Comparison of ENCODE assay signal across 10 mouse cellular contexts in the genomic region with DNA sequence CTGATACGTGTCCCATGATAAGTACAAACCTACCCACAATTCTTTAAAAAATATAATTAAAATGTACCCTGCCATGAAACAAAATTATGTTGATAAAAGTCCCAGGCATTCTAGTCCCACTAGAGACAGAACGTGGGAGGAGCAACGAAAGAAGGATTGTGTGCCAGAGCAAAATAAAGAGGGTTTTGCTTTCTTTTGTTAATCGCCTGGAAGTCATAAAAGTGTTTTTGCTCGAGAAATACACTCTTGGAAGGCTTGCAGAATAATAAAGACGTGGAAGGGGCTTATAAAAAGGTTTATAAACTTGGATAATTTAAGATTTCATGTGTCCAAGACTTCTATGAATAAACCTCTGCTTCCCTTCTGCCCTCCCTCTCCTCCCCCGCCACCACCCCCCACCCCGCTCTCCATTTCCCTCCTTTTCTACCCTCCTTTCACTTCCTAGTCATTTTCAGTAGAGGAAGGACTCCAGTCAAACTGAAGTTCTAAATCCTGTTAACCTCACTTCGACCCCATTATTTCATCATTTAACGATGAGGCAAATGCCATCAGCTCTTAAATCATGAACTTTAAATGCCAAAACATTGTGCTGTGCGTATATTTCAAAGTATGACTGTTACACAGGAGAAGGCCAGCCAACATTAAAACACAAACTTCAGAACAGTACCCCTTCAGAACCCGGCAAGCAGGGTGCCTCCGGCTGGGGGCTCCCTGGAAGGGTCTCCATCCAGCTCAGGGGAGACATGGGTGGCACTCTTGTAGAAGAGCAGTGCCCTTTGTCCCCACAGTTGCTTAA. TPM values are rescaled to one million over a fixed set of nuclear protein-coding genes. Genes with fewer than 3 reads are reported as not detected.
DNase-seq lines count a peak whose midpoint lies in the region; ATAC-seq and TF ChIP-seq lines count a peak whose summit lies in the region.
"Had no signal": no experiment of that assay in that cellular context is flagged by ENCODE, and none has a peak within 500 bp of the region (broad histone marks: within the 10 kb centered on the region; RNA-seq: fewer than 3 reads in every experiment).

No protein-coding gene starts in this region.

- no peaks in the 10 kb centered on the region for H3K27me3 ChIP-seq in hindbrain, postnatal 0 days (ENCODE audit: insufficient read depth, low read length)
- H3K27me3 ChIP-seq in liver, postnatal 0 days (ENCODE audit: insufficient read depth, low read length), result no peaks in the 10 kb centered on the region
- H3K27me3 ChIP-seq: CH12.LX; embryonic facial prominence, embryonic 15.5 days had no signal

- no peaks in the 10 kb centered on the region for H3K36me3 ChIP-seq in hindbrain, postnatal 0 days (ENCODE audit: insufficient read depth, low read length)
- no peaks in the 10 kb centered on the region for H3K36me3 ChIP-seq in liver, postnatal 0 days (replicated peaks; ENCODE audit: insufficient read depth, low read length)
- H3K36me3 ChIP-seq: embryonic facial prominence, embryonic 15.5 days had no signal

- peak overlapping the region; percentile 17 for H3K27ac ChIP-seq in hindbrain, postnatal 0 days
- peak overlapping the region; percentile 53 for H3K27ac ChIP-seq in liver, postnatal 0 days (ENCODE audit: low read depth)
- H3K27ac ChIP-seq: embryonic facial prominence, embryonic 15.5 days had no signal

- WGBS in hindbrain, postnatal 0 days, result 70% methylated on average over 13 of the region's 13 CpGs
- WGBS in liver, postnatal 0 days (ENCODE audit: insufficient replicate concordance), result 57% methylated on average over 13 of the region's 13 CpGs

- ATAC-seq in hindbrain, postnatal 0 days, result no peak
- ATAC-seq in liver, postnatal 0 days, result peak; percentile 33; the same call in 1 of the 2 replicates

- no peak overlapping the region for H3K4me3 ChIP-seq in hindbrain, postnatal 0 days (ENCODE audit: low read length)
- H3K4me3 ChIP-seq in liver, postnatal 0 days (ENCODE audit: low read depth, low read length), result no peak overlapping the region
- H3K4me3 ChIP-seq: embryonic facial prominence, embryonic 15.5 days had no signal

- peaks cover 4% of the 10 kb centered on the region; the same call in 1 of the 2 replicates for H3K4me1 ChIP-seq in hindbrain, postnatal 0 days (ENCODE audit: insufficient read depth, low read length)
- H3K4me1 ChIP-seq in liver, postnatal 0 days (ENCODE audit: insufficient read depth), result peaks cover 20% of the 10 kb centered on the region

- no peaks in the 10 kb centered on the region for H3K9me3 ChIP-seq in hindbrain, postnatal 0 days (ENCODE audit: low read length)
- no peaks in the 10 kb centered on the region for H3K9me3 ChIP-seq in liver, postnatal 0 days (ENCODE audit: low read length)
- H3K9me3 ChIP-seq: embryonic facial prominence, embryonic 15.5 days had no signal

- TF ChIP-seq EP300 in liver, postnatal 0 days (IDR thresholded peaks at IDR 0.05; ENCODE audit: low read depth), result no peak

- TF ChIP-seq CTCF in hindbrain, postnatal 0 days (IDR thresholded peaks at IDR 0.05; ENCODE audit: low read depth), result no peak
- no peak for TF ChIP-seq CTCF in liver, postnatal 0 days (IDR thresholded peaks at IDR 0.05; ENCODE audit: low read depth)

- intact Hi-C loops in left cerebral cortex, postnatal 14 days (cut with DNase I), result no loop called here

- H3K9ac ChIP-seq in hindbrain, postnatal 0 days (replicated peaks; ENCODE audit: low read length), result no peak overlapping the region
- peak overlapping the region; percentile 16 for H3K9ac ChIP-seq in liver, postnatal 0 days (replicated peaks)
- H3K9ac ChIP-seq: embryonic facial prominence, embryonic 15.5 days had no signal

- peak; percentile 43 for DNase-seq in gastrocnemius, postnatal 10 days
- no peak for DNase-seq in gastrocnemius, postnatal 25 days
- DNase-seq in adrenal gland, postnatal 10 days, result peak; percentile 50
- no peak for DNase-seq in hindbrain, postnatal 0 days (ENCODE audit: low spot score)
- DNase-seq in liver, postnatal 0 days, result no peak
- DNase-seq in left cerebral cortex, postnatal 14 days (ENCODE audit: low spot score in 2 of 2), result no peak
- no peak for DNase-seq in right cerebral cortex, postnatal 14 days
- DNase-seq in cerebellum, postnatal 25 days, result no peak

- no peak overlapping the region for H3K4me2 ChIP-seq in hindbrain, postnatal 0 days (ENCODE audit: low read depth, low read length)
- H3K4me2 ChIP-seq in liver, postnatal 0 days (ENCODE audit: low read depth, low read length), result peak overlapping the region; percentile 47
- H3K4me2 ChIP-seq: embryonic facial prominence, embryonic 15.5 days had no signal

RNA-seq across cellular contexts. Expression of a gene that starts 54.8 kb away (rescaled TPM):
- 10 to 100 TPM; 31.6 to 32.5 TPM for total RNA-seq in gastrocnemius, postnatal 10 days (2021)
- 10 to 100 TPM; 30.7 to 85.6 TPM for total RNA-seq in gastrocnemius, postnatal 25 days (2021)
- total RNA-seq in adrenal gland, postnatal 10 days (2021), result 10 to 100 TPM; 15.7 to 17.4 TPM
- total RNA-seq in hindbrain, postnatal 0 days (2014; rRNA removed), result 15.4 and 16.2 TPM in 2 replicates
- polyA plus RNA-seq in hindbrain, postnatal 0 days (2015; fragmentation: Nextera tagmentation; extraction: Ambion mirVana), result 7.2 and 8.2 TPM in 2 replicates
- polyA plus RNA-seq in liver, postnatal 0 days (2015; fragmentation: Nextera tagmentation; extraction: Ambion mirVana), result 2.5 and 5.4 TPM in 2 replicates
- 10 to 100 TPM; 16.0 to 17.0 TPM for total RNA-seq in left cerebral cortex, postnatal 14 days (2021)

Comparison
In these comparisons a context has a peak if more than half of its experiments do, and no peak if none do; other contexts are left out.
1. DNase-seq: peak in gastrocnemius, postnatal 10 days (single experiment) and adrenal gland, postnatal 10 days (single experiment); none in gastrocnemius, postnatal 25 days (single experiment), hindbrain, postnatal 0 days (single experiment), liver, postnatal 0 days (single experiment), left cerebral cortex, postnatal 14 days (0 of 2), right cerebral cortex, postnatal 14 days (single experiment) and cerebellum, postnatal 25 days (0 of 2).